Mouse (Mus musculus): Measurements from ENCODE around the gene Ncoa3. TPM values are rescaled to one million over a fixed set of nuclear protein-coding genes. Genes with fewer than 3 reads are reported as not detected.

Gene Ncoa3
- polyA plus RNA-seq, 1 experiment: 124 TPM

DNA sequence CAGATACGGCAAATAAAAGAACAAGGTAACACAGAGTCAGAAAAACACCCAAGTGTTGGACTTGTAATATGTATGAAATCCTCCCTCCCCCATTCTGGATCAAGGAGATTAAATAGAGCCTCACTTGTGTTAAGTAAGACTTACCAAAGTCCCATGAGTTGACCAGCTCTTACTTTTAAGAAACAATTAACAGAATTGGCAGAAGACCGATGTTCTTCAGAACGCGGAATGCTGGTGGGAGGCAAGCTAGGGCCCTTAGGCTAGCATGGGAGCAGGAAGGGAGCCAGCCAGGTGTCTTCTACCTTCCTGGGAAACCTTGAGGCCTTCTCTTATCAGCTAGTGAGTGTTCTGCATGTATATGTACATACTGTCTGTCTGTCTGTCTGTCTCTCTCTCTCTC lies 55.5 kb downstream of the Ncoa3 start:
- Histone ChIP-seq H3K27me3 (ENCODE audit: control insufficient read depth, insufficient read depth, low read length, poor library complexity, severe bottlenecking) (no peaks in the 10 kb centered on the region), H3K4me3 (ENCODE audit: low read depth, low read length) (no peak overlapping the region), H3K9ac (ENCODE audit: low read depth, poor library complexity, severe bottlenecking) (no peak overlapping the region), H3K27ac (ENCODE audit: insufficient read depth, low read length) (no peak overlapping the region), H3K9me3 (replicated peaks; ENCODE audit: control insufficient read depth, insufficient read depth, low read length, poor library complexity, severe bottlenecking) (no peaks in the 10 kb centered on the region), H3K4me1 (ENCODE audit: control insufficient read depth, insufficient read depth, low read length) (no peaks in the 10 kb centered on the region), H3K36me3 (ENCODE audit: control insufficient read depth, insufficient read depth, low read length, poor library complexity, severe bottlenecking) (peaks cover 58% of the 10 kb centered on the region)
- no peak for TF ChIP-seq POLR2A (IDR thresholded peaks at IDR 0.05; ENCODE audit: insufficient read depth, low read length)
- TF ChIP-seq CTCF (IDR thresholded peaks at IDR 0.05; ENCODE audit: low read depth, low read length): no peak

DNA sequence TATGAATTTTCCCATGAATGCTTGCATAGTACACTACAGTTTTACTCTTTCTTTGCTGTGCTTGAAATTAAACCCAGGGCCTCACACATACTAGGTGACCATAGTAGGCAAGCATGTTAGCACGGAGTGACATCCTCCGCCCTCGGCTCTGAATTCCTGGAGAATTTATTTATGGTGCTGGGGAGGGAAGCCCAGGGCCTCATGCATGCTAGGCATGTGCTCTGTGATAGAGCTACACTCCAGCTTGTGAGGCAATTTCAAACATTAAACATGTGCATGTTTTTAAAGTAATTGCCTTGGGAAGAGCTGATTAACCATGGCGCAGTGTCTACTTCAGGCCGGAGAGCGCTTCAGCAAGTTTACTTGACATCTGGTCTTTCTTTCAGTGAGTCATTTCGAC lies 56.4 kb downstream of the Ncoa3 start:
- H3K9me3 ChIP-seq (replicated peaks; ENCODE audit: control insufficient read depth, insufficient read depth, low read length, poor library complexity, severe bottlenecking): no peaks in the 10 kb centered on the region
- no peaks in the 10 kb centered on the region for H3K4me1 ChIP-seq (ENCODE audit: control insufficient read depth, insufficient read depth, low read length)
- H3K4me3 ChIP-seq (ENCODE audit: low read depth, low read length): no peak overlapping the region
- H3K36me3 ChIP-seq (ENCODE audit: control insufficient read depth, insufficient read depth, low read length, poor library complexity, severe bottlenecking): peaks cover 67% of the 10 kb centered on the region
- no peak overlapping the region for H3K9ac ChIP-seq (ENCODE audit: low read depth, poor library complexity, severe bottlenecking)
- H3K27me3 ChIP-seq (ENCODE audit: control insufficient read depth, insufficient read depth, low read length, poor library complexity, severe bottlenecking): no peaks in the 10 kb centered on the region
- no peak for TF ChIP-seq POLR2A (IDR thresholded peaks at IDR 0.05; ENCODE audit: insufficient read depth, low read length)
- no peak overlapping the region for H3K27ac ChIP-seq (ENCODE audit: insufficient read depth, low read length)

DNA sequence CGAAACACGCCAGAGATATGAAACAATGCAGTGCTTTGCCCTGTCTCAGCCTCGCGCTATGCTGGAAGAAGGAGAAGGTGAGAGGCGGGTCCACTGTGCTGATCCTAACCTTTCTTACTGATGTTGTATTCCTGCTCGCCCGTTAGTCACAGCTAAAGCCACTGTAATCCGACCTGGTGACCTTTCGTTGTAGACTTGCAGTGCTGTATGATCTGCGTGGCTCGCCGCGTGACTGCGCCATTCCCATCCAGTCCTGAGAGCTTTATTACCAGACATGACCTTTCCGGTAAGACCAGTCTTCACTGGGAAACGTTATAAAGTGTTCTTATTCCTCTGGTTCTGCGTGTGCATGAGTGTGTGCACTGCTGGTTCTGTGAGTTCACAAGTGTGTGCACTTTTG lies 59.0 kb downstream of the Ncoa3 start:
- peaks cover 78% of the 10 kb centered on the region for H3K36me3 ChIP-seq (ENCODE audit: control insufficient read depth, insufficient read depth, low read length, poor library complexity, severe bottlenecking)

DNA sequence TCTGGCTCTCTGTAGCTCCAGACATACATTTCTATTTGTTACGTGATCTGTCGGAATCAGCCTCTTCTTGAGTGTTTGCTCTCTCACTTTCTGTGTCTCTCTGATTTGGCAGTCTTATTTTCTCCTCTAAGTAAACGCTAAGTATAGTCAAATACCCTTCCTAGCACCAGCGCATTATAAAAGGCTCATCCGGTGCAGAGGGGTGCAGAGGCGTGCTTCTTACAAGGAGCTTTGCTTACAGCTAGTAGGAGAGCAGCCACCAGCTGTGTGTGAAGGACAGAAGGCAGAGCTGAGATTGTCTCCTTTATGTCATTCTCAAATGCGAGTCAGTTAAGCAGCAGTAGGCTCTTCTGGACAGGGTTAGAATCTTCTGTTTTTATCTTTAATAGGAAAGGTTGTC lies 59.5 kb downstream of the Ncoa3 start:
- H3K36me3 ChIP-seq (ENCODE audit: control insufficient read depth, insufficient read depth, low read length, poor library complexity, severe bottlenecking): peaks cover 78% of the 10 kb centered on the region
- no peaks in the 10 kb centered on the region for H3K4me1 ChIP-seq (ENCODE audit: control insufficient read depth, insufficient read depth, low read length)
- H3K9ac ChIP-seq (ENCODE audit: low read depth, poor library complexity, severe bottlenecking): no peak overlapping the region
- H3K9me3 ChIP-seq (replicated peaks; ENCODE audit: control insufficient read depth, insufficient read depth, low read length, poor library complexity, severe bottlenecking): no peaks in the 10 kb centered on the region
- no peaks in the 10 kb centered on the region for H3K27me3 ChIP-seq (ENCODE audit: control insufficient read depth, insufficient read depth, low read length, poor library complexity, severe bottlenecking)
- no peak for TF ChIP-seq CTCF (IDR thresholded peaks at IDR 0.05; ENCODE audit: low read depth, low read length)
- TF ChIP-seq EP300 (IDR thresholded peaks at IDR 0.05; ENCODE audit: insufficient read depth, low read depth, low read length): no peak
- TF ChIP-seq POLR2A (IDR thresholded peaks at IDR 0.05; ENCODE audit: insufficient read depth, low read length): no peak
- no peak overlapping the region for H3K4me3 ChIP-seq (ENCODE audit: low read depth, low read length)
- no peak overlapping the region for H3K27ac ChIP-seq (ENCODE audit: insufficient read depth, low read length)

More for the DNA sequence above, 59.0 kb downstream of the Ncoa3 start:
- no peak for TF ChIP-seq POLR2A (IDR thresholded peaks at IDR 0.05; ENCODE audit: insufficient read depth, low read length)
- TF ChIP-seq CTCF (IDR thresholded peaks at IDR 0.05; ENCODE audit: low read depth, low read length): no peak
- TF ChIP-seq EP300 (IDR thresholded peaks at IDR 0.05; ENCODE audit: insufficient read depth, low read depth, low read length): no peak
- Histone ChIP-seq H3K9me3 (replicated peaks; ENCODE audit: control insufficient read depth, insufficient read depth, low read length, poor library complexity, severe bottlenecking) (no peaks in the 10 kb centered on the region), H3K4me3 (ENCODE audit: low read depth, low read length) (no peak overlapping the region), H3K27me3 (ENCODE audit: control insufficient read depth, insufficient read depth, low read length, poor library complexity, severe bottlenecking) (no peaks in the 10 kb centered on the region), H3K27ac (ENCODE audit: insufficient read depth, low read length) (no peak overlapping the region), H3K9ac (ENCODE audit: low read depth, poor library complexity, severe bottlenecking) (no peak overlapping the region), H3K4me1 (ENCODE audit: control insufficient read depth, insufficient read depth, low read length) (no peaks in the 10 kb centered on the region)

DNA sequence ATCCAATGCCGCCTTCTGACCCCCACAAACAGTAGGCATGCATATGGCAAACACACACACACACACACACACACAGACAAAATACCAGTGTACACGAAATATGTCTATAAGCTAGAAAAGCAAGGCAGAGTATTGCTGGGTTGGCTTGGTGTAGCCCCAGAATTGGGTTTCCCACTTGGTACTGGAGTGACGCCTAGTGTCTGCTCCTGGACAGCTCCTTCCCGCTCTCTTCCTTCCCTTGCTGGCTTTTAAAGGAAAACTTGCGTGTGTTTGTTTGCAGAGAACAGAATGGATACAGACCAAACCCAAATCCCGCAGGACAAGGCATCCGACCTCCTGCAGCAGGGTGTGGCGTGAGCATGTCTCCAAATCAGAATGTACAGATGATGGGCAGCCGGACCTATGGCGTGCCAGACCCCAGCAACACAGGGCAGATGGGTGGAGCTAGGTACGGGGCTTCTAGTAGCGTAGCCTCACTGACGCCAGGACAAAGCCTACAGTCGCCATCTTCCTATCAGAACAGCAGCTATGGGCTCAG lies 61.6 kb downstream of the Ncoa3 start:
- no peaks in the 10 kb centered on the region for H3K4me1 ChIP-seq (ENCODE audit: control insufficient read depth, insufficient read depth, low read length)
- H3K27me3 ChIP-seq (ENCODE audit: control insufficient read depth, insufficient read depth, low read length, poor library complexity, severe bottlenecking): no peaks in the 10 kb centered on the region
- no peak overlapping the region for H3K4me3 ChIP-seq (ENCODE audit: low read depth, low read length)
- H3K36me3 ChIP-seq (ENCODE audit: control insufficient read depth, insufficient read depth, low read length, poor library complexity, severe bottlenecking): peaks cover 75% of the 10 kb centered on the region
- no peaks in the 10 kb centered on the region for H3K9me3 ChIP-seq (replicated peaks; ENCODE audit: control insufficient read depth, insufficient read depth, low read length, poor library complexity, severe bottlenecking)
- no peak overlapping the region for H3K9ac ChIP-seq (ENCODE audit: low read depth, poor library complexity, severe bottlenecking)
- H3K27ac ChIP-seq (ENCODE audit: insufficient read depth, low read length): no peak overlapping the region
- TF ChIP-seq POLR2A (IDR thresholded peaks at IDR 0.05; ENCODE audit: insufficient read depth, low read length): no peak
- no peak for TF ChIP-seq CTCF (IDR thresholded peaks at IDR 0.05; ENCODE audit: low read depth, low read length)
- no peak for TF ChIP-seq EP300 (IDR thresholded peaks at IDR 0.05; ENCODE audit: insufficient read depth, low read depth, low read length)

DNA sequence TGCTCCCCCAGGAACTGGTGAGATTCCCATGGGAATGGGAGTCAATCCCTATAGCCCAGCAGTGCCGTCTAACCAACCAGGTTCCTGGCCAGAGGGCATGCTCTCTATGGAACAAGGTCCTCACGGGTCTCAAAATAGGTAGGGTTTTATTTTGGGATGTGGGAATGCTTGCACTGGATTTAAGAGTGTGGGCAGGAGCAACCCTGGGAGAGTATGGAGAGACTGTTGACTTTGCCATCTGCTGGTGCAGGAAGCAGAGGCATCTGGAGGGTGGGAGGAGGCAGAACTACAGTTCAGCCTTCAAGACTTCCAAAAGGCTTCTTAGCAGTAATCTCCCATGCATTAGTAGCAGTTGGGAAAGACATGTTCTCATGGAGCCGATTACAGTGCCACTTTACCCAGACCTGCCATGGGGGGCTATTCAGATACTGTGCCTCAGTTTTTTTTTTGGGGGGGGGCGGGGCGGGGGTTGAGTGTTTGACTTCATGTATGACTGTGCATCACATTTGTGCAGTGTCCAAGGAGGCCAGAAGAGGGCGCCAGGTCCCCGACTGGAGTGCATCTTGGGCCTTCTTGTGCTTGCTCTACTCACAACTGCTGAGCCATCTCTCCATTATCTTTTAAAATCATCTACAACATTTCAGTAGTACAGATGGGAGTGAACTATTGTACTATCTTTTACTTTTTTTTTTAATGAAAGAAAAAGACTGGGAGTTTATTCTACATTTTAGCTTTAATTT lies 67.4 kb downstream of the Ncoa3 start:
- no peak for TF ChIP-seq POLR2A (IDR thresholded peaks at IDR 0.05; ENCODE audit: insufficient read depth, low read length)
- TF ChIP-seq CTCF (IDR thresholded peaks at IDR 0.05; ENCODE audit: low read depth, low read length): peak; percentile 81
- no peak overlapping the region for H3K9ac ChIP-seq (ENCODE audit: low read depth, poor library complexity, severe bottlenecking)

More for the DNA sequence above, 67.4 kb downstream of the Ncoa3 start:
- no peak overlapping the region for H3K27ac ChIP-seq (ENCODE audit: insufficient read depth, low read length)
- no peak overlapping the region for H3K4me3 ChIP-seq (ENCODE audit: low read depth, low read length)
- no peaks in the 10 kb centered on the region for H3K4me1 ChIP-seq (ENCODE audit: control insufficient read depth, insufficient read depth, low read length)
- peaks cover 70% of the 10 kb centered on the region for H3K36me3 ChIP-seq (ENCODE audit: control insufficient read depth, insufficient read depth, low read length, poor library complexity, severe bottlenecking)
- H3K27me3 ChIP-seq (ENCODE audit: control insufficient read depth, insufficient read depth, low read length, poor library complexity, severe bottlenecking): no peaks in the 10 kb centered on the region
- no peaks in the 10 kb centered on the region for H3K9me3 ChIP-seq (replicated peaks; ENCODE audit: control insufficient read depth, insufficient read depth, low read length, poor library complexity, severe bottlenecking)

All from ES-Bruce4 (cell line).